8 mouse cellular contexts compared by ENCODE assay signal in the genomic region with DNA sequence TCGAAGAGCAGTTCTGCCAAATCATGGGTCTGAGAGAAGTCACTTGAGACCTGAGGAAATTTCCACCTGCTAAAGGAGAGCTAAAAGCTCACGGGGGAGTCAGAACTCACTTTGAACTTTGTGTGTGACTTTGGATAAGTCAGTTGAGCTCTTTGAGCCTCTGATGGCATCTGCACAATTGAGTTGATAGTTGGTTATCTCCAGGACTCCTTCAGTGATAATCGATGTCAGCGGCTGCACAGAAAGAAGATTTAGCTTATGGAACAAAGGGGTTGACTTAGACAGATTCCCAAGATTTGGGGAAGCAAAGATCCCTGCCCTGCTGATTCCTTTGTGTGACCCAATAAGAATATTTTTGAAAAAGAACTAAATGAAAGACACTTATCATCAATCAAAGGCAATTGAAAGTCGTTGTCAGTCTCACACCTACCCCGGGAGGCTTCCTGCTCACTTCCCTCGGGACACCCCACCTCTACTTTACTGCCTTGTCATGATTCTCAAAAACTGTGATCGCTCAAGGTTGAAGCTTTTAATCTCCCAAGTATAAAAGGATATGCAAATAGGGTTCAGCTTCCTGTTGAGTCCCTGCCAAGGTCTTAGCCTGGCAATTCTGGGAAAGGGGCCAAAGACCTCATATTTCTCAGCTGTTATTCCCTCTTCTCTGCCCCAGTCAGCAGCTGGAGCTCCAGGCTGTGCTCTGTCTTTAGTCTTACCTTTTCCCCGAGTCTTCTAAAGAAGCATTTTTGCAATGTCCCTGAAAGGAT.
DNase-seq lines count a peak whose midpoint lies in the region; ATAC-seq and TF ChIP-seq lines count a peak whose summit lies in the region.
"Had no signal": no experiment of that assay in that cellular context is flagged by ENCODE, and none has a peak within 500 bp of the region (broad histone marks: within the 10 kb centered on the region; RNA-seq: fewer than 3 reads in every experiment).

No protein-coding gene starts in this region.

- H3K9me3 ChIP-seq in heart, embryonic 12.5 days (replicated peaks) = no peaks in the 10 kb centered on the region
- no peaks in the 10 kb centered on the region for H3K9me3 ChIP-seq in kidney, postnatal 0 days (replicated peaks; ENCODE audit: low read length)
- H3K9me3 ChIP-seq: liver, embryonic 15.5 days had no signal

- H3K36me3 ChIP-seq in heart, embryonic 12.5 days = no peaks in the 10 kb centered on the region
- H3K36me3 ChIP-seq in kidney, postnatal 0 days (ENCODE audit: insufficient read depth, low read length) = no peaks in the 10 kb centered on the region
- no peaks in the 10 kb centered on the region for H3K36me3 ChIP-seq in myocyte (ENCODE audit: control insufficient read depth, insufficient read depth)
- H3K36me3 ChIP-seq: liver, embryonic 15.5 days had no signal

- peaks cover 26% of the 10 kb centered on the region for H3K4me1 ChIP-seq in heart, embryonic 12.5 days (replicated peaks)
- peaks cover 5% of the 10 kb centered on the region; the same call in 1 of the 2 replicates for H3K4me1 ChIP-seq in kidney, postnatal 0 days (replicated peaks; ENCODE audit: insufficient read depth, low read length)
- H3K4me1 ChIP-seq: liver, embryonic 15.5 days had no signal

- no peak overlapping the region for H3K27ac ChIP-seq in heart, embryonic 12.5 days (ENCODE audit: poor library complexity, severe bottlenecking)
- H3K27ac ChIP-seq in kidney, postnatal 0 days = no peak overlapping the region
- H3K27ac ChIP-seq: liver, embryonic 15.5 days had no signal

- DNase-seq in right cerebral cortex, postnatal 10 days (ENCODE audit: low spot score in 2 of 2) = peak; percentile 50 to 61
- no peak for DNase-seq in right cerebral cortex, postnatal 36 days (ENCODE audit: low spot score in 2 of 2)
- DNase-seq in adrenal gland, postnatal 36 days = peak; percentile 73 to 81
- DNase-seq in kidney, postnatal 0 days (ENCODE audit: low spot score) = peak; percentile 80
- DNase-seq in thymus, postnatal 10 days (ENCODE audit: low spot score in 2 of 2) = no peak

- TF ChIP-seq POLR2A in myocyte (IDR thresholded peaks at IDR 0.05; ENCODE audit: insufficient read length, low read depth) = no peak

- no peaks in the 10 kb centered on the region for H3K27me3 ChIP-seq in heart, embryonic 12.5 days (replicated peaks)
- no peaks in the 10 kb centered on the region for H3K27me3 ChIP-seq in kidney, postnatal 0 days (ENCODE audit: insufficient read depth, low read length)
- H3K27me3 ChIP-seq in myocyte (ENCODE audit: control insufficient read depth, insufficient read depth, insufficient read length) = no peaks in the 10 kb centered on the region

- WGBS in heart, embryonic 12.5 days = 12% methylated on average over 9 of the region's 9 CpGs
- 12% methylated on average over 9 of the region's 9 CpGs for WGBS in kidney, postnatal 0 days

- H3K4me3 ChIP-seq in heart, embryonic 12.5 days = no peak overlapping the region
- no peak overlapping the region for H3K4me3 ChIP-seq in kidney, postnatal 0 days (replicated peaks; ENCODE audit: low read depth, low read length)
- no peak overlapping the region for H3K4me3 ChIP-seq in myocyte
- H3K4me3 ChIP-seq: liver, embryonic 15.5 days had no signal

- H3K9ac ChIP-seq in heart, embryonic 12.5 days = no peak overlapping the region
- no peak overlapping the region for H3K9ac ChIP-seq in kidney, postnatal 0 days (ENCODE audit: low read depth, low read length)
- H3K9ac ChIP-seq: liver, embryonic 15.5 days had no signal

- no peaks in the 10 kb centered on the region for H3K79me2 ChIP-seq in myocyte (ENCODE audit: control insufficient read depth, insufficient read depth)

- ATAC-seq in heart, embryonic 12.5 days (ENCODE audit: insufficient number of reproducible peaks, low FRiP score) = 0 out of 2 replicates have a peak, but pooled peaks have one; percentile 57
- ATAC-seq in kidney, postnatal 0 days (replicated peaks; ENCODE audit: low FRiP score, low read depth) = peak; percentile 69; the same call in 1 of the 2 replicates

- peak overlapping the region; percentile 40 for H3K4me2 ChIP-seq in heart, embryonic 12.5 days
- H3K4me2 ChIP-seq in kidney, postnatal 0 days (ENCODE audit: low read length) = 0 out of 2 replicates have a peak overlapping the region, but pooled peaks have one; percentile 8
- H3K4me2 ChIP-seq in myocyte (ENCODE audit: low read depth) = peak overlapping the region; percentile 21
- H3K4me2 ChIP-seq: liver, embryonic 15.5 days had no signal

- H3ac ChIP-seq in myocyte (ENCODE audit: control insufficient read depth, insufficient read length) = no peak overlapping the region

- no peak for TF ChIP-seq CTCF in kidney, postnatal 0 days (IDR thresholded peaks at IDR 0.05; ENCODE audit: low read depth)

TF ChIP-seq in myocyte, 11 proteins besides CTCF, POLR2A, EP300 and RAD21:
- TF ChIP-seq TCF12 (IDR thresholded peaks at IDR 0.05; ENCODE audit: insufficient read depth, poor library complexity, severe bottlenecking) (peak; percentile 62), MYOD1 (IDR thresholded peaks at IDR 0.05; ENCODE audit: control insufficient read depth in 1 of 3, insufficient read length in 2 of 3, low read depth in 2 of 3) (peak; percentile 70 to 75 (median 72)), MYOG (IDR thresholded peaks at IDR 0.05; ENCODE audit: control insufficient read depth in 1 of 3, insufficient read depth in 1 of 3, insufficient read length in 2 of 3, low read depth in 2 of 3) (peak in 2 of 3 experiments; percentile 53 to 86), TCF3 (IDR thresholded peaks at IDR 0.05; ENCODE audit: insufficient read length, low read depth) (no peak)
TF ChIP-seq in myocyte: peak in this region for 3.

Comparison
In these comparisons a context has a peak if more than half of its experiments do, and no peak if none do; other contexts are left out.
1. DNase-seq: peak in right cerebral cortex, postnatal 10 days (2 of 2), adrenal gland, postnatal 36 days (2 of 2) and kidney, postnatal 0 days (single experiment); none in right cerebral cortex, postnatal 36 days (0 of 2) and thymus, postnatal 10 days (0 of 2).
2. Peak in every context shown above with its lines, with median percentiles within 50 percentile points of each other: H3K4me2 ChIP-seq.